Mouse (Mus musculus) cerebellum, adult 18-20 months (tissue): ENCODE measurements around the gene Ccnyl1.
A peak's percentile ranks its signal among the peaks of the same experiment; 100 is the strongest.

Experiments
- DNase-seq, 2 experiments: peaks; one replicate each; pipeline ENCODE4 v3.0.0; 2021

Gene Ccnyl1

DNA sequence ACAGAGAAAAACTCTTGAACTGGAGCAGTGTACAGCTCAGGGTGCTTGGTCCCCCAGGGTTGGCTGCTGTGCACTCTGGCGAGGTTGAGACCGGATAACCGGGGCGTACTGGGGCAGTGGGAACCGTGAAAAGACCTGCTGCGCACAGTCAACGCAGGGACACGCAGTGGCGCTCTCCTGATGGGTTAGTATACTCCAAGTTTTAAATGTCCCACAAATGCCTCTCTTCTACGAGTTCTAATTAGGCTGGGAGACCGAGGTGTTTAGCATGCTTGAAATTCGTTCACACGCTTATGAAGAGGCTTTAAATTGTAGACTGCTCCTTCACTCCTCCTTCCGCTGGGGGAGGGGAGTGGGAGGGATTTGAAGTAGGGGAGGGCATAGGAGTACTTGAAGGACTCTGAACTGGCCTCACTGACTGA lies 48.4 kb downstream of the Ccnyl1 start:
- peak; percentile 8 to 9 for DNase-seq

DNA sequence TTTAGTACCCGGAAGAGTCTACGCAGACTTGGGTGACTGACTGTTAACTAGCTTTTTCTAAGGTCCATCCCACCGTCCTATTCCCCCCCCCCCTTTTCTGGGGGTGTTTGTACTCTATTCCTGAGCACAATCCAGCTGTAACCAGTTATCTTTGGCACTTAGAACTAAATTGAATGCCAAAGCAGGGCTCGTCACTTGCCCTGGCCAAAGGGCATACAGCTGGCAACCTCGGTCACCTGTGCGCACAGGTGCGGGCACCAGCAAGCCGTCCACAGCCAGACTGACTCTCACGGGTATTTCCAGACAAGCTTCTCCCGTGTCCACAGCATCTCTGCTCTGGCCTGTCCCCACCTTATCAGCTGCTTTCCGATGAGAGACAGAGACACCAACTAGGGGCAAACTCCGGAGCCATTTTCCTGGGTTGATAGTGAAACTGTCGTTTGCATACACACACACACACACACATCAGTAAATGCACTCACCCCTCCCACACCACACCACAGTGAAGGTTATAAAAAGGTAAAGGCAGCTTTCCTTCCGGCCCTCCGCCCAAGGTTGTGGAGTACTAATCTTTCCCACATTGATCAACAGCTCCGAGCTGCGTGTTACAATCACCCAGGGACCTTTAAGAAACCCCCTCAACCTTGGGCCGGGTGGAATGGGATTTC lies 52.6 kb downstream of the Ccnyl1 start:
- no peak for DNase-seq

DNA sequence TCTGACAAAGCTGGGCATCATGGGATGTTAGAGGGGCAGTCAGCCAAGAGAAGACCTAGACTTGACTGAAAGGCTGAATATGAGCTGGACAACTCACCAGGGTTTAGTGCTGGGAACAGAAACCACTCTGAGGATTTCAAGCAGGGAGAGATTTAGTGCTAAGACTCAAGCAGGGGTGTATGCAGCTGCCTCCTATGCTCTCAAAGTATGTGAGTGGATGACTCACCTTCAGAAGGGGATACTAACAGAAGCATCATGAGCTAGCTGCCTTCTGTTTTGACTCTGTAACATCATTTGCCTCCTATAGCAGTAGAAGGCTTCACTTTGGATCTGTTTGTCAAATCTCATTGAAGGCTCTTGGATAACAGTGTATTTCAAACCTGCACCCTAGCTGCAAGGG lies 54.4 kb downstream of the Ccnyl1 start:
- no peak for DNase-seq

DNA sequence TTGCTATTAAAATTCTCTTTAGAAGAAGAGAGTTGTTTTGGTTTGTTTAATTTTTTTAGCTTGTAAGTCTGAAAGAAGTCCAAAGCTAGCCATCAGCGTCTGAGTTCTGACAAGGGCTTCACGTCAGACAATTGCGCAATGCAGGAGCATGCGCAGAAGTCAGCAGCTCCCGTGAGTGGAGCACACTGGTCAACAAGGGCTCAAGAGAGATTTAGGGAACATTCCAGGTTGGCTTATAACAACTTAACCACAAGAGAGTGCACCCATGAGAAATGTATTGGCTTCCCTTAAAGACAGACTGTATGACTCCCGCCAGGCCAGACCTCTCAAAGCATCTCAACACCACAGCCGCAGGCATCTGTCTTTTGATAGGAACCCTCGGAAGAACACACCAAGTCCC lies 62.9 kb downstream of the Ccnyl1 start:
- DNase-seq = no peak

DNA sequence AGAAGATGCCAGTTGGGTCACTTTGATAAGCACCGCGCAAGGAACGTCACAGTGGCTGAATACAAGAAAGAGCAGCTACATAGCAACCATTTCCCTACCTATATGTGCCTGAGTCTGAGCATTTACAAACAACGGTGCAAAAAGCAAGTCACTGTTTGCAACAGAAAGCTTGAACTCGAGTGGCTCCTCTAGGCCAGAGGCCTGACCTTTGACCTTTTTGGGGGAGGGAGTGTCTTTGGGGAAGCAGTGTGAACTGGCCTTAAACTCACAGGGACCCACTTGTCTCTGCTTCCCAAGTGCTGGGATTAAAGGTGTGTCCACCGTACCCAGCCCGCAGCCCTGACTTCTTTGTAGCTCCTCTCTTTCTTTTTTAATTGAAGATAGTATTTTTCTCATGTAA lies 63.4 kb downstream of the Ccnyl1 start:
- DNase-seq = no peak

DNA sequence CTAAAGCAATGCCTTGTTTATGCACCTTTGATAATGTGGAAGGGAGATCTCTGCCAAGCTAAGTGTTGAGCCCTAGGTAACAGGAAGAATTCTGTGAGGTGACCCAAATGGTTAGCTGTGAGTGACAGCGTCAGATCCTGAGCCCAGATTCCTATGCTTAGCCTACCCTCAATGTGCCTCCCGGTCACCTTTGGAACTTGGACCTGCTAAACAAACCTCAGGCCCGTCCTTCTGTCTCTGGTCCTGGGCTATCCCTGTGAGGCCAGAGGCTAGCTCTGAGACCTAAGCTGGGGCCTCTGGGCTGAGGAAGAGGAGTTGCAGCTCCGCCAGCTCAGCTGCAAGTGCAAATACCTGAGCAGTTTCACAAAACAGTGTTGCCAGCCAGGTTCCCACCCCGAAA lies 64.4 kb downstream of the Ccnyl1 start:
- DNase-seq = no peak

DNA sequence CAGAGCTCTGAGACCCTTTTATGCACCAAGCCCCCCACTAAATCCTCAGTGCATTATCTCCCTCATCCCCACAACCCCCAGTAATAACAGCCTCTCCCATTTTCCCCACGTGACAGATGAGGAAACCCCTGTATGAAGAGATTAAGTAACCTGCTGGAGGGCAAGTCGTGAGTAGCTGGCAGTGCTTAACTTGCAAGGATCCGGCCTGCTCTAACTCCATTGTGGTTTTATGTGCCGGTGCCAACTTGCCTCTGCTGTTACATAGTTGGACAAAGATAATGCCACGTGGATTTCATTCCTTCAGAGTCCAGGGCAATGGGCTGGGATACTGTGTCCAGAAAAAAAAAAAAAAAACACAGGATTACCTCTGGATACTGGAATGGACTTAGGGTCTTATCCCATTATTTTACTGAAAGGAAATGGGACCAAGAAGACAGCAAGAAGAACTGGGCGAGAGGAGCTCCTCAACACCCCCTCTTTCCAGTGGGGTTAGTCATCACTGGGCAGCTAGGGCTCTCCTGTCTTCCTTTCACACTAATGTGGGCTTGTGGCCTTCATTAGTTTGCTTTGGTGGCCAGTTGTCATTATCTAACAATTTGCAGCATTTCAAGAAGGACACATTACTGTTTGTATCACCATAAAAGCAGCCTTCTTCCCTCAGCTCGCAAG lies 65.8 kb downstream of the Ccnyl1 start:
- no peak for DNase-seq

DNA sequence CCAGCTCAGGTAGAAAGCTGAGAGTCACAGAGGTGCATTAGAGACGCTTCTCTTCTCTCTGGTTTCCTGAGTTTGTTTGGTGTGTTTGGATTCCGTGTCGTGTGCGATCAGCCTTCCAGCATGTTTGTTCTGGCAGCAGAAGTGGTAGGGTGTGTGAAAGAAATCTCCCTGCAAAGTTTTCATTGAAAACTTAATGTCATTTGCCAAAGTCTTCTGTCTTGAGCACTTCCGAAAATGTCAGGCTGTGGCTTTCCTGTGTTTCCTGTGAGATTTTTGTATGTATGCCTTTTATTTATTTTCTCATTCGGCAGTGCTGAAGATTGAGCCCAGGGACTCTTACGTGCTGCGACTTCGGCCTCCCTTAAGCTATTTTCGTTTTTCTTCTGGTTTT lies 66.4 kb downstream of the Ccnyl1 start:
- DNase-seq = no peak

DNA sequence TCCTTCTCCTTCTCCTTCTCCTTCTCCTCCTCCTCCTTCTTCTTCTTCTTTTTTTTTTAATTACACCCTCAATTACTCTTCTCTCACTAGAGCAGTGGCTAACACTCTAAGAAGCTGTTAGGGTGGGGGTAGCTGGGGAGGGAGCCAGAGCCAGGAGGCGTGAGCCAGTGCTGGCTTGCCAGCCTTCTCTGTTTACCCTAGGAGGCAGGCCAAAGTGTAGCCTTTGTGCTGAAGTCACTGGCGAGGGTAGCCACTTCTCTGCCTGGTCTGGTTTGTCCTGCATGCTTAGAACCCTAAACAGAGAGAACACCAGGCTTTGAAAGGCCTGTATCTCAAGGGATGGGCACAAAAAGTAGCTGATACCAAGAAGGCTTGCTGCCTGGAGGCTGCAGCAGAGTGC lies 67.0 kb downstream of the Ccnyl1 start:
- no peak for DNase-seq

DNA sequence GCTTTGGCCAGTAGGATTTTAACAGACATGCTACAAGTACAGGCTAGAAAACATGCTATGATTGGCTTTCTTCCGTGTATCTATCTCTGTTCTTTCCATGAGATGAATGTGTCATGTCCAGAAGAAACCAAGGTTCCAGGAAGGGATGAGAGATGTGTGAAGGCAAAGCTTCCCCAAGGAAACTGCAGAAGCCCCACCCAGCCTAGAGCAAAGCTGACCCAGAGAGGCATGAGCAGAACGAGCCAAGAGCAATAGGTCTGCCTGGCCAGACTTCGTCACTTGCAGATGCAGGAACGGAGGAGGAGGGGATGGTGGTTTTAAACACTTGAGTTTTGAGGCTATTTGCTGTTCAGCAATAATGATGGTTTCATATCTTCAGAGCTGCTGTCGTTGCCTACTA lies 67.5 kb downstream of the Ccnyl1 start:
- no peak for DNase-seq

DNA sequence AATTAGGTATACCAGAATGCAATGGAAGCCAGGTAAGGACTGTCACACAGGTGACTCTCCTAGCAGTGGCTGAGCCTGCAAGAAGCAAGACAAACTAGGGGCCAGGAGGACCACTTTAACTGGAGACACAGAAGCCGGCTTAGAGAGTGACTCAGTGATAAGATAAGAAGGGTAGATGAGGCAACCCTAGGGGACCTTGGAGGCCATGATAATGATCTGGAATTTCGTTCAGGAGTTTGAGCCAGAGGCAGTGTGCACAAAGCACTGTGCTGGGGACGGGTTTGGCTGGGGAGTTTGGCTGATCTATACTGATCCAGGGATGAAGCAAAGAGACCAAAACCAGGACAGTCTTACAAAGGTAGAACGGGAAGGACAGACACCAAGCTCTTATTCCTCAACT lies 71.4 kb downstream of the Ccnyl1 start:
- no peak for DNase-seq

DNA sequence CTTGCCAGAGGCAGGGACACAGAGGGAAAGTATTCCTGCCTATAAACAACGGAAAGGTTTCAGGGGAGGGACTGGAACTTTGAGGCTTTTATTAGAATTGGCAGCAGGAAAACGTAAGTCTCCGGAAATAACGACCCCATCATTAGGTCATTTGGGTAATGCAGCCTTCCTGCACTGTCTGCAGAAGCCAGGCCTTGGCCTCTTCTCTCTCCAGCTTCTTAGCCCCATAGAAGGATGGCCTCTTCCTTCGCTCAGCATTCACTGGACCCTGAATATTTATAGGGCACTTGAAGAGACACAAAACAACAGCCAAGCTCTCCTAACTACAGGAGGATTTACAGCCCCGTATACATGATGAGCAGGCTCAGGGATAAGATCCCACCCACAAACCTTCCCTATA lies 79.9 kb downstream of the Ccnyl1 start:
- DNase-seq = no peak

DNA sequence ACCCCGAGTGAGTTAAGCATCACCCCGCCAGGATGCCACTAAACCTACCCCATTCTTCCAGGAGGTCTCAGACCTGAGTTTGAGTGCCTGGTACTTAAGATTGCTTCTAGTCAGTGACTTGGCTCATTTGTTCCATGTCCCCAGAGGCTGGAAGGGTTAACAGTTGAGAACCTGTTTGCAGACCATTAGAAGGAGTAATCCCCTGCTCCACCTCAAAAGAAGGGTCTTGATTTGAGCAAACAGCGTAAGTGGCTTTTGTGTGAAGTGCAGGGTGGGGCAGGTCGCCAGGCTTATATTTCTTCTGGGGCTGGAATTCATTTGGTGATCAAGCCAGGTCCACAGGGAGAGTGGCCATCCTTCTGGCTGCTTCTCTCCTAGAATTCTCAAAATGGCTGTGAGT lies 83.0 kb downstream of the Ccnyl1 start:
- DNase-seq = no peak
